Mouse (Mus musculus) MEL (cell line): ENCODE measurements at regions not wholly inside any gene's neighbourhood (a gene's known extent, or its start where the extent isn't known, plus 50 kb on each side); places are given as distances from the start of the nearest gene placed in this dataset.

Experiments used
- DNase-seq: peaks from one replicate; pipeline ENCODE4 v3.0.0; 2011; ENCODE audit warnings: low read depth, low spot score
- H3K27ac ChIP-seq: 2 replicates; pipeline ENCODE4 v1.5.1; 2012; ENCODE audit warnings: low read depth, mild to moderate bottlenecking, control low read depth, low read length, moderate library complexity; ENCODE audit not compliant: control insufficient read depth
- H3K27me3 ChIP-seq, 2 experiments: fragments of 150-350 bp in 1 of 2; sonication (generic) in 1 of 2; 2 replicates each; pipeline ENCODE4 v1.6.1; 2012; ENCODE audit warnings: low read length in 2 of 2, mild to moderate bottlenecking in 2 of 2, improper control_type of control experiment in 1 of 2, moderate library complexity in 1 of 2; ENCODE audit not compliant: insufficient read depth in 2 of 2, control insufficient read depth in 1 of 2
- H3K36me3 ChIP-seq, 2 experiments: 2 replicates each; pipeline ENCODE4 v1.6.1; 2012 to 2014; ENCODE audit warnings: low read length in 2 of 2, improper control_type of control experiment in 1 of 2, inconsistent platforms in 1 of 2, mild to moderate bottlenecking in 1 of 2; ENCODE audit not compliant: insufficient read depth in 2 of 2, control insufficient read depth in 1 of 2
- H3K4me1 ChIP-seq, 2 experiments: fragments of 150-350 bp in 1 of 2; sonication (generic) in 1 of 2; 2 replicates each; pipeline ENCODE4 v1.6.1; 2012; ENCODE audit warnings: low read length in 2 of 2, improper control_type of control experiment in 1 of 2, mild to moderate bottlenecking in 1 of 2; ENCODE audit not compliant: insufficient read depth in 2 of 2, control insufficient read depth in 1 of 2
- H3K4me3 ChIP-seq, 2 experiments: fragments of 150-350 bp in 1 of 2; sonication (generic) in 1 of 2; 2 replicates each; pipeline ENCODE4 v1.5.1; 2012; ENCODE audit warnings: low read depth in 2 of 2, low read length in 2 of 2, mild to moderate bottlenecking in 2 of 2, moderate library complexity in 2 of 2, control low read depth in 1 of 2, improper control_type of control experiment in 1 of 2; ENCODE audit not compliant: control insufficient read depth in 1 of 2, insufficient read depth in 1 of 2
- H3K79me2 ChIP-seq: 2 replicates; pipeline ENCODE4 v1.6.1; 2012; ENCODE audit warnings: mild to moderate bottlenecking, low read length, moderate library complexity; ENCODE audit not compliant: control insufficient read depth, poor library complexity, insufficient read depth
- H3K9ac ChIP-seq: 2 replicates; pipeline ENCODE4 v1.6.1; 2012; ENCODE audit warnings: low read depth, mild to moderate bottlenecking, control low read depth, low read length, moderate library complexity; ENCODE audit not compliant: control insufficient read depth, poor library complexity, severe bottlenecking
- H3K9me3 ChIP-seq: fragments of 150-350 bp; sonication (generic); replicated peaks from 2 replicates; pipeline ENCODE4 v1.6.1; 2012; ENCODE audit warnings: mild to moderate bottlenecking, low read length, improper control_type of control experiment, moderate library complexity; ENCODE audit not compliant: insufficient read depth
- BHLHE40 ChIP-seq: IDR thresholded peaks from 2 replicates; pipeline ENCODE4 v1.6.1; 2012; ENCODE audit warnings: low read depth, mild to moderate bottlenecking, inconsistent platforms, low read length, improper control_type of control experiment, borderline replicate concordance
- CHD2 ChIP-seq: IDR thresholded peaks from 2 replicates; pipeline ENCODE4 v1.6.1; 2011; ENCODE audit warnings: low read length, improper control_type of control experiment
- E2F4 ChIP-seq: IDR thresholded peaks from 2 replicates; pipeline ENCODE4 v1.6.1; 2011; ENCODE audit warnings: low read depth, low read length, improper control_type of control experiment, borderline replicate concordance
- EP300 ChIP-seq, 2 experiments: IDR thresholded peaks; 2 replicates each; pipeline ENCODE4 v1.6.1; 2011; ENCODE audit warnings: improper control_type of control experiment in 2 of 2, low read length in 2 of 2, low read depth in 1 of 2, mild to moderate bottlenecking in 1 of 2
- ETS1 ChIP-seq: IDR thresholded peaks from 2 replicates; pipeline ENCODE4 v1.6.1; 2012; ENCODE audit warnings: low read depth, mild to moderate bottlenecking, inconsistent platforms, low read length, improper control_type of control experiment, moderate library complexity
- GABPA ChIP-seq: IDR thresholded peaks from 2 replicates; pipeline ENCODE4 v1.6.1; 2012; ENCODE audit warnings: low read depth, mild to moderate bottlenecking, inconsistent platforms, low read length, improper control_type of control experiment, moderate library complexity
- JUND ChIP-seq: IDR thresholded peaks from 2 replicates; pipeline ENCODE4 v1.6.1; 2011; ENCODE audit warnings: low read depth, mild to moderate bottlenecking, improper control_type of control experiment, low read length
- MAFK ChIP-seq: IDR thresholded peaks from 2 replicates; pipeline ENCODE4 v1.6.1; 2011; ENCODE audit warnings: low read depth, mild to moderate bottlenecking, low read length, improper control_type of control experiment, borderline replicate concordance
- MAX ChIP-seq: IDR thresholded peaks from 2 replicates; pipeline ENCODE4 v1.6.1; 2011; ENCODE audit warnings: low read length, improper control_type of control experiment
- MYB ChIP-seq: IDR thresholded peaks from 2 replicates; pipeline ENCODE4 v1.6.1; 2011; ENCODE audit warnings: mild to moderate bottlenecking, low read depth, low read length, improper control_type of control experiment
- NELFE ChIP-seq: IDR thresholded peaks from 2 replicates; pipeline ENCODE4 v1.6.1; 2011; ENCODE audit warnings: low read depth, low read length, improper control_type of control experiment
- NRF1 ChIP-seq: IDR thresholded peaks from 2 replicates; pipeline ENCODE4 v1.6.1; 2014; ENCODE audit warnings: low read depth, mild to moderate bottlenecking, inconsistent platforms, low read length, improper control_type of control experiment, moderate library complexity; ENCODE audit not compliant: poor library complexity, insufficient read depth, severe bottlenecking
- POLR2A ChIP-seq, 2 experiments: IDR thresholded peaks; 2 replicates each; pipeline ENCODE4 v1.6.1; 2011 to 2012; ENCODE audit warnings: low read length in 2 of 2, mild to moderate bottlenecking in 2 of 2, control low read depth in 1 of 2, improper control_type of control experiment in 1 of 2, low read depth in 1 of 2, moderate library complexity in 1 of 2; ENCODE audit not compliant: control insufficient read depth in 1 of 2, insufficient read depth in 1 of 2, poor library complexity in 1 of 2
- RAD21 ChIP-seq: IDR thresholded peaks from 2 replicates; pipeline ENCODE4 v1.6.1; 2011; ENCODE audit warnings: mild to moderate bottlenecking, low read depth, low read length, improper control_type of control experiment
- RCOR1 ChIP-seq: IDR thresholded peaks from 2 replicates; pipeline ENCODE4 v1.6.1; 2012; ENCODE audit warnings: low read depth, mild to moderate bottlenecking, inconsistent platforms, low read length, improper control_type of control experiment
- SIN3A ChIP-seq: IDR thresholded peaks from 2 replicates; pipeline ENCODE4 v1.6.1; 2012; ENCODE audit warnings: low read length, improper control_type of control experiment, inconsistent platforms
- TAL1 ChIP-seq: IDR thresholded peaks from 2 replicates; pipeline ENCODE4 v1.6.1; 2012; ENCODE audit warnings: mild to moderate bottlenecking, inconsistent platforms, low read length, moderate library complexity, mixed read lengths
- TBP ChIP-seq: IDR thresholded peaks from 2 replicates; pipeline ENCODE4 v1.8.0; 2011; ENCODE audit warnings: low read depth, low read length, improper control_type of control experiment
- USF2 ChIP-seq, 2 experiments: IDR thresholded peaks; 2 replicates each; pipeline ENCODE4 v1.6.1; 2011 to 2012; ENCODE audit warnings: improper control_type of control experiment in 2 of 2, low read length in 2 of 2, borderline replicate concordance in 1 of 2, inconsistent platforms in 1 of 2, low read depth in 1 of 2, mild to moderate bottlenecking in 1 of 2; ENCODE audit not compliant: insufficient read depth in 1 of 2
- ZC3H11A ChIP-seq: IDR thresholded peaks from 2 replicates; pipeline ENCODE4 v1.6.1; 2012; ENCODE audit warnings: low read depth, mild to moderate bottlenecking, inconsistent platforms, low read length, improper control_type of control experiment

GRCm38 (mm10) chr15:86609692-86610091, 395.4 kb downstream of the Tbc1d22a start:
- H3K27ac ChIP-seq = no peak overlapping the region
- H3K4me1 ChIP-seq = no peaks in the 10 kb centered on the region
- no peaks in the 10 kb centered on the region for H3K27me3 ChIP-seq
- H3K79me2 ChIP-seq = no peaks in the 10 kb centered on the region
- no peak overlapping the region for H3K9ac ChIP-seq
- TF ChIP-seq TAL1 = no peak
- TF ChIP-seq TBP = no peak
- H3K36me3 ChIP-seq = no peaks in the 10 kb centered on the region
- no peaks in the 10 kb centered on the region for H3K9me3 ChIP-seq
- no peak overlapping the region for H3K4me3 ChIP-seq
- DNase-seq = no peak

- no peaks in the 10 kb centered on the region for H3K4me1 ChIP-seq
- H3K36me3 ChIP-seq = no peaks in the 10 kb centered on the region
- no peak for DNase-seq
- TF ChIP-seq MYB (no peak), ETS1 (no peak), RCOR1 (no peak), TBP (no peak), JUND (no peak), EP300 (IDR thresholded peaks at IDR 0.05; ENCODE audit: low read depth in 1 of 2, low read length in 2 of 2) (no peak), NRF1 (no peak), NELFE (no peak), E2F4 (no peak), CHD2 (no peak), ZC3H11A (no peak), SIN3A (no peak), GABPA (no peak), USF2 (IDR thresholded peaks at IDR 0.05; ENCODE audit: borderline replicate concordance in 1 of 2, insufficient read depth in 1 of 2, low read depth in 1 of 2, low read length in 2 of 2) (no peak), MAFK (no peak), TAL1 (no peak), POLR2A (IDR thresholded peaks at IDR 0.05; ENCODE audit: control insufficient read depth in 1 of 2, insufficient read depth in 1 of 2, low read depth in 1 of 2, low read length in 2 of 2, poor library complexity in 1 of 2) (no peak), BHLHE40 (no peak), RAD21 (no peak), MAX (no peak)
- no peak overlapping the region for H3K9ac ChIP-seq
- H3K27me3 ChIP-seq = no peaks in the 10 kb centered on the region
- no peaks in the 10 kb centered on the region for H3K79me2 ChIP-seq
- H3K4me3 ChIP-seq = no peak overlapping the region
- no peaks in the 10 kb centered on the region for H3K9me3 ChIP-seq
- no peak overlapping the region for H3K27ac ChIP-seq
Observed at GRCm38 (mm10) chr15:86631376-86631775, 417.1 kb downstream of the Tbc1d22a start.
